Mouse (Mus musculus) C2C12 (cell line): ENCODE measurements around the gene Pbx1. TPM values are rescaled to one million over a fixed set of nuclear protein-coding genes. Genes with fewer than 3 reads are reported as not detected.

ENCODE experiments used
- H3K27me3 ChIP-seq: one replicate; pipeline ENCODE4 v1.6.1; 2011; ENCODE audit not compliant: control insufficient read depth, insufficient read depth, insufficient read length
- H3K36me3 ChIP-seq: one replicate; pipeline ENCODE4 v1.6.1; 2011; ENCODE audit not compliant: control insufficient read depth, insufficient read depth
- H3K4me3 ChIP-seq: one replicate; pipeline ENCODE4 v1.5.1; 2011; ENCODE audit warnings: mild to moderate bottlenecking, control low read depth; ENCODE audit not compliant: poor library complexity, insufficient read depth, severe bottlenecking
- H3K79me2 ChIP-seq: one replicate; pipeline ENCODE4 v1.6.1; 2011; ENCODE audit not compliant: control insufficient read depth, insufficient read depth
- H3K79me3 ChIP-seq: one replicate; pipeline ENCODE4 v1.6.1; 2011; ENCODE audit warnings: low read depth, control low read depth
- H3ac ChIP-seq: one replicate; pipeline ENCODE3; 2011; ENCODE audit warnings: low read depth; ENCODE audit not compliant: control insufficient read depth, insufficient read length
- CEBPB ChIP-seq: IDR thresholded peaks from one replicate; pipeline ENCODE4 v1.6.1; 2011; ENCODE audit warnings: low read depth, mild to moderate bottlenecking, control low read depth, moderate library complexity
- CTCF ChIP-seq: IDR thresholded peaks from one replicate; pipeline ENCODE4 v1.5.1; 2011; ENCODE audit not compliant: control insufficient read depth, insufficient read depth, insufficient read length
- FOSL1 ChIP-seq: IDR thresholded peaks from one replicate; pipeline ENCODE4 v1.8.0; 2011; ENCODE audit warnings: mild to moderate bottlenecking, low read length; ENCODE audit not compliant: poor library complexity, insufficient read depth, severe bottlenecking
- MAX ChIP-seq: IDR thresholded peaks from one replicate; pipeline ENCODE4 v1.6.1; 2011; ENCODE audit warnings: mild to moderate bottlenecking, control low read depth
- MYOD1 ChIP-seq: IDR thresholded peaks from one replicate; pipeline ENCODE4 v1.6.1; 2011; ENCODE audit warnings: low read depth; ENCODE audit not compliant: control insufficient read depth, insufficient read length
- MYOG ChIP-seq: IDR thresholded peaks from one replicate; pipeline ENCODE4 v1.6.1; 2011; ENCODE audit not compliant: control insufficient read depth, insufficient read length; ENCODE audit errors: extremely low read depth
- USF1 ChIP-seq: IDR thresholded peaks from one replicate; pipeline ENCODE4 v1.6.1; 2011; ENCODE audit warnings: low read depth, mild to moderate bottlenecking, control low read depth, moderate library complexity
- polyA plus RNA-seq: library from polyadenylated mRNA; unstranded; fragments of >200 nt; fragmentation: generic; extraction: Trizol; gene quantifications from one replicate; pipeline ENCODE4 v1.2.1, GENCODE M21; 2012; ENCODE audit warnings: missing spikeins

Gene Pbx1
- polyA plus RNA-seq, 1 experiment: 29.4 TPM

GRCm38 (mm10) chr1:168407958-168408357 is 24.1 kb downstream of the Pbx1 start:
- H3K27me3 ChIP-seq: no peaks in the 10 kb centered on the region
- peaks cover 10% of the 10 kb centered on the region for H3K79me3 ChIP-seq
- TF ChIP-seq CTCF: no peak
- TF ChIP-seq MYOG: no peak
- no peak for TF ChIP-seq FOSL1
- no peak for TF ChIP-seq CEBPB
- TF ChIP-seq USF1: no peak
- TF ChIP-seq MYOD1: no peak
- no peak overlapping the region for H3ac ChIP-seq
- H3K79me2 ChIP-seq: peaks cover 18% of the 10 kb centered on the region
- H3K36me3 ChIP-seq: peaks cover 44% of the 10 kb centered on the region
- H3K4me3 ChIP-seq: no peak overlapping the region

GRCm38 (mm10) chr1:168406291-168406675 is 25.8 kb downstream of the Pbx1 start:
- no peak for TF ChIP-seq MAX
- TF ChIP-seq CEBPB: no peak
- TF ChIP-seq FOSL1: no peak
- TF ChIP-seq USF1: no peak
- no peak for TF ChIP-seq MYOD1
- no peak for TF ChIP-seq MYOG
- TF ChIP-seq CTCF: no peak
- Histone ChIP-seq H3ac (no peak overlapping the region), H3K4me3 (no peak overlapping the region), H3K79me3 (peaks cover 11% of the 10 kb centered on the region), H3K36me3 (peaks cover 41% of the 10 kb centered on the region), H3K27me3 (no peaks in the 10 kb centered on the region), H3K79me2 (peaks cover 19% of the 10 kb centered on the region)

DNA sequence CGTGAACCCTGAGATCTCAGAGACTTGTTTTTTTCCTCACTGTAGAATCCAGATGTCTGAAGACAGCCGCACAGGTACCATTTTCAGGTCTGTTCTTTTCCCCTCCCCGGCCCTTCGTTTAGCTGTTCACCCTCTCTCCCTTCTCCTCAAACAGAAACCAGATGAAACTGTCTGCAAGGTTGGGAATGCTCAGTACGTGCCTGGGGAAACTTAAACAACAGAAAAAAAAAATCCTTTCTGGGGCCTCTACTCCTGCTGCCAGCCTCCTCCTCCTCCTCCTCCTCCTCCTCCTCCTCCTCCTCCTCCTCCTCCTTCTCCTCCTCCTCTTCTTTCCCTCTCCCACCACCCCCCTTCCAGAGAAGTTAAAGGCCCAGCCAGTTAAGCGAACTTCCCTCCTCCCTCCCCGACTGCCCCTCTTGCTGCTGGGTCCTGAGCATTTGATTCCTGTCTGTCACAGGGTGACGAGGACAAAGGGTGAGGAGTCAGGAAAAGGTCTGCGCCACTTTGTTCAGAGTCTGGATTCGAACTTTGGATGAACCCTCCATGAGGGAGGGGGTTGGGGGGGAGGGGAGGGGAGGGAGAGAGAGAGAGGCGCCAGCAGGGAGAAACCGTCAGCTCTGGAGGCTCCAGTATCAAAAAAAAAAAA is 26.3 kb downstream of the Pbx1 start:
- H3K79me3 ChIP-seq: peaks cover 8% of the 10 kb centered on the region
- peaks cover 36% of the 10 kb centered on the region for H3K36me3 ChIP-seq
- TF ChIP-seq MAX (no peak), FOSL1 (no peak), CTCF (no peak), USF1 (no peak), MYOG (no peak), MYOD1 (no peak), CEBPB (no peak)
- peaks cover 14% of the 10 kb centered on the region for H3K79me2 ChIP-seq
- H3K27me3 ChIP-seq: no peaks in the 10 kb centered on the region
- no peak overlapping the region for H3K4me3 ChIP-seq
- H3ac ChIP-seq: no peak overlapping the region

DNA sequence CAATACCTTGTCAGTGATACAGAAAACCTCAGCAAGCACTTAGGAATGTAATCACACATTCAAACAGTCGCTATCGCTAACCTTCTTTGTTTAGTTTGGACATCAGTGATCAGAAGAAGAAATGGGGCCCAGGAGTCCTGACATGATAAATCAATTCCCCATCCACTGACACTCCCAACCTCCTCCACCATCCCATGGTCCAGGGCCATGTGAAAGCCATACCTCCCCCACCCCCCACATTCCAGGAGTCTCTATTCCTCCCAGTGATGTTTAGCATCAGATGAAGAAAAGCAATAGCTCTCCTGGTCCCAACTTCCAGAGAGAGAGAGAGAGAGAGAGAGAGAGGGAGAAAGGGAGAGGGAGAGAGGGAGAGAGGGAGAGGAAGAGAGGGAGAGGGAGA is 28.5 kb downstream of the Pbx1 start:
- TF ChIP-seq MYOD1: no peak
- no peak overlapping the region for H3K4me3 ChIP-seq
- H3K36me3 ChIP-seq: peaks cover 30% of the 10 kb centered on the region
- peaks cover 19% of the 10 kb centered on the region for H3K79me2 ChIP-seq
- no peak overlapping the region for H3ac ChIP-seq
- no peaks in the 10 kb centered on the region for H3K27me3 ChIP-seq
- H3K79me3 ChIP-seq: peaks cover 9% of the 10 kb centered on the region

DNA sequence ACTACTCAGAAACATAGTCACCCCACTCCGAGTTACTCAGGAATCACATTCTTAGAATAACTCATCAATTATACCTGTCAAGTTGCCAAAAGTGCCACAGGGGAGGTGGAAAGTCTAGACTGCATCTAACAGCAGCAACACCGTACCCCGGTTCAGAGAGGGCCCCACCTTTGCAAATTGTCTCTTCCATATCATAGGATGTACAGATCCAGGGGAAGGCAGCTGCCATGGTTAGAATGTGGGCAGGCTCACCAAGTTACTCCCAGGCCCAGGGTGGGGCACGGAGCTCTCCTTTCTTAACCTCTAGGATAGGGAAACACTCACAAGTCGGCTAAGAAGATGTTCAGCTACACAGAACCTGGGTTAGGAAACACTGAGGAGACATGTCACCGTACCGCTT is 29.4 kb downstream of the Pbx1 start:
- TF ChIP-seq CEBPB: no peak
- TF ChIP-seq MYOG: no peak
- Histone ChIP-seq H3K4me3 (no peak overlapping the region), H3K36me3 (peaks cover 31% of the 10 kb centered on the region), H3K27me3 (no peaks in the 10 kb centered on the region), H3K79me3 (peaks cover 11% of the 10 kb centered on the region), H3ac (no peak overlapping the region), H3K79me2 (peaks cover 23% of the 10 kb centered on the region)

DNA sequence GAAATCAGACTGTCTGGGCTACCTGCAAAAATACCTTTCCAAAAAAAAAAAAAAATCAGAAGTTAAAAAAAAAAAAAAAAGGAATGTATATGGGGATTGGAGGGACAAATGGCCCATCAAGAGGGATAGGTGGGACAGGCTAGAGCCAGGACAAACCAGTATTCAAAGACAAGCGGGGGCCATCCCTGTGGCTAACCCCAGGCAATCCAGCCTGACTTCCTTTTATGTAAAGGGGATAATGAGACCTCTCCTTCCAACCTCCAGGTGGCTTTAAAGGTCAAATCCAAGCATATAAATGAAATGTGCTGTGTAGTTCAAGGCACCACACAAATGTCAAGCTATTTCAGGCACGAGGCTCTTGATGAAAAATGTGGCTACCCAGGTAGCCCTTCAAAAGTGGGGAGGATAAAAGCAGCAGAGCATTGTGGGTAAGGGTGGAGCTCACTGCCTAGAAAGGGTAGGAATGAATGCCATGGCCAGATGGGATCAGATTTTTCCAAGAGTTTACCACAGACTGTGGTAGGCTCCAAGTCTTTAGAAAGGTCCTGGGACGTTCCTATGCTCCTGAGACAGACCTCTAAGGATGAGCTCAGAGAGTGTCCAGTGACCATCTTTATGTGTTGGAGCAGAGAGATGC is 36.4 kb downstream of the Pbx1 start:
- Histone ChIP-seq H3ac (no peak overlapping the region), H3K27me3 (no peaks in the 10 kb centered on the region), H3K79me3 (peaks cover 18% of the 10 kb centered on the region), H3K4me3 (no peak overlapping the region), H3K79me2 (peaks cover 75% of the 10 kb centered on the region), H3K36me3 (peaks cover 55% of the 10 kb centered on the region)
- TF ChIP-seq USF1 (no peak), CEBPB (no peak), MAX (no peak)
